Mouse (Mus musculus) heart, postnatal 0 days (tissue): ENCODE measurements around the gene Hexb. TPM values are rescaled to one million over a fixed set of nuclear protein-coding genes. Genes with fewer than 3 reads are reported as not detected.

ENCODE experiments used
- ATAC-seq: fragments of 200-750 bp; cut with Nextera tagmentation; 2 replicates; pipeline ENCODE4 v1.8.0; 2017; ENCODE audit warnings: low read depth, moderate number of reproducible peaks, moderate library complexity; ENCODE audit not compliant: insufficient read depth
- DNase-seq: peaks from one replicate; pipeline ENCODE4 v3.0.0-alpha.2; 2016; ENCODE audit warnings: low spot score
- H3K27ac ChIP-seq: fragments of 300-500 bp; sonication (generic); 2 replicates; pipeline ENCODE4 v1.5.1; 2014; ENCODE audit warnings: low read depth, mild to moderate bottlenecking
- H3K27me3 ChIP-seq: fragments of 300-500 bp; sonication (generic); 2 replicates; pipeline ENCODE4 v1.6.1; 2014; ENCODE audit warnings: low read length, mixed read lengths; ENCODE audit not compliant: control insufficient read depth, insufficient read depth
- H3K36me3 ChIP-seq: fragments of 300-500 bp; sonication (generic); replicated peaks from 2 replicates; pipeline ENCODE4 v1.6.1; 2014; ENCODE audit warnings: low read length, mixed read lengths; ENCODE audit not compliant: control insufficient read depth, insufficient read depth
- H3K4me1 ChIP-seq: fragments of 300-500 bp; sonication (generic); 2 replicates; pipeline ENCODE4 v1.6.1; 2014; ENCODE audit warnings: antibody characterized with exemption; ENCODE audit not compliant: control insufficient read depth, insufficient read depth
- H3K4me2 ChIP-seq: fragments of 300-500 bp; sonication (generic); 2 replicates; pipeline ENCODE4 v1.6.1; 2014; ENCODE audit warnings: low read depth, mild to moderate bottlenecking, low read length, moderate library complexity
- H3K4me3 ChIP-seq: fragments of 300-500 bp; sonication (generic); 2 replicates; pipeline ENCODE4 v1.5.1; 2014; ENCODE audit warnings: low read depth, low read length
- H3K9ac ChIP-seq: fragments of 300-500 bp; sonication (generic); replicated peaks from 2 replicates; pipeline ENCODE4 v1.6.1; 2014; ENCODE audit warnings: low read depth, low read length, mixed read lengths
- H3K9me3 ChIP-seq: fragments of 300-500 bp; sonication (generic); replicated peaks from 2 replicates; pipeline ENCODE4 v1.6.1; 2016; ENCODE audit warnings: low read length; ENCODE audit not compliant: control insufficient read depth
- CTCF ChIP-seq: IDR thresholded peaks from 2 replicates; pipeline ENCODE4 v1.5.1; 2016; ENCODE audit warnings: antibody characterized with exemption, control low read depth, low read depth
- EP300 ChIP-seq: IDR thresholded peaks from 2 replicates; pipeline ENCODE4 v1.6.1; 2016; ENCODE audit warnings: antibody characterized with exemption, low read depth
- WGBS: fragments of 180-500 bp; shearing (Covaris S2); extraction: QIAGEN DNeasy Blood & Tissue Kit; methylation state at CpG from one replicate; pipeline ENCODE4 v1.1.7; 2014; 5-methylcytosine and 5-hydroxymethylcytosine counted together
- polyA plus RNA-seq: library from polyadenylated mRNA; unstranded; fragments of >200 nt; fragmentation: Nextera tagmentation; extraction: Ambion mirVana; gene quantifications from 2 replicates; pipeline ENCODE4 v1.2.1, GENCODE M21; 2015
- total RNA-seq: library from RNA; depleted of rRNA; stranded (reverse); fragments of >200 nt; gene quantifications from 2 replicates; pipeline ENCODE4 v1.2.3, GENCODE M21; 2014; ENCODE audit warnings: low replicate concordance; rRNA removed

Hexb gene
- total RNA-seq (21.9 and 32.0 TPM in 2 replicates), polyA plus RNA-seq (21.4 and 26.5 TPM in 2 replicates)

GRCm38 (mm10) chr13:97197932-97198562 lies at the start of gene Hexb:
Hexb (minus strand) TSS chr13:97198357.
- TF ChIP-seq EP300 (no peak), CTCF (peak; percentile 23)
- no peaks in the 10 kb centered on the region for H3K27me3 ChIP-seq
- no peaks in the 10 kb centered on the region for H3K36me3 ChIP-seq
- DNase-seq, result peak; percentile 82
- under 1% methylated on average over 45 of the region's 45 CpGs for WGBS
- no peaks in the 10 kb centered on the region for H3K9me3 ChIP-seq
- no peaks in the 10 kb centered on the region for H3K4me1 ChIP-seq
- peak within 1 kb of the TSS; percentile 76 for H3K4me2 ChIP-seq
- peak within 1 kb of the TSS; percentile 48 for H3K9ac ChIP-seq
- H3K4me3 ChIP-seq, result peak within 1 kb of the TSS; percentile 72
- peak within 1 kb of the TSS; percentile 59 for H3K27ac ChIP-seq
- peak; percentile 95 for ATAC-seq

- no peak overlapping the region for H3K27ac ChIP-seq
- 76% methylated on average over 4 of the region's 4 CpGs for WGBS
- H3K4me1 ChIP-seq, result peaks cover 21% of the 10 kb centered on the region
- no peak overlapping the region for H3K4me2 ChIP-seq
- ATAC-seq (no peak), DNase-seq (no peak)
- peaks cover 30% of the 10 kb centered on the region for H3K36me3 ChIP-seq
- no peak for TF ChIP-seq CTCF
- no peak for TF ChIP-seq EP300
- H3K9me3 ChIP-seq, result no peaks in the 10 kb centered on the region
- H3K27me3 ChIP-seq, result peaks cover 6% of the 10 kb centered on the region; the same call in 1 of the 2 replicates
- no peak overlapping the region for H3K4me3 ChIP-seq
- no peak overlapping the region for H3K9ac ChIP-seq
Observed at GRCm38 (mm10) chr13:97247754-97248153, 49.6 kb upstream of the Hexb start.

- peaks cover 25% of the 10 kb centered on the region for H3K36me3 ChIP-seq
Observed at GRCm38 (mm10) chr13:97246217-97246616, 48.1 kb upstream of the Hexb start.

GRCm38 (mm10) chr13:97245157-97245556 lies 47.0 kb upstream of the Hexb start:
- H3K9ac ChIP-seq, result no peak overlapping the region
- TF ChIP-seq EP300, result no peak
- TF ChIP-seq CTCF, result no peak
- no peaks in the 10 kb centered on the region for H3K9me3 ChIP-seq
- peaks cover 32% of the 10 kb centered on the region for H3K4me1 ChIP-seq
- ATAC-seq (no peak), DNase-seq (no peak)
- 81% methylated on average over 12 of the region's 12 CpGs for WGBS
- H3K36me3 ChIP-seq, result peaks cover 16% of the 10 kb centered on the region
- H3K27me3 ChIP-seq, result peaks cover 7% of the 10 kb centered on the region; the same call in 1 of the 2 replicates
- no peak overlapping the region for H3K4me2 ChIP-seq
- no peak overlapping the region for H3K27ac ChIP-seq
- H3K4me3 ChIP-seq, result no peak overlapping the region

More at GRCm38 (mm10) chr13:97246217-97246616, 48.1 kb upstream of the Hexb start:
- no peak overlapping the region for H3K4me2 ChIP-seq
- no peak overlapping the region for H3K27ac ChIP-seq
- 87% methylated on average over 16 of the region's 16 CpGs for WGBS
- H3K9me3 ChIP-seq, result no peaks in the 10 kb centered on the region
- H3K9ac ChIP-seq, result no peak overlapping the region
- no peak overlapping the region for H3K4me3 ChIP-seq
- DNase-seq, result no peak
- peaks cover 7% of the 10 kb centered on the region; the same call in 1 of the 2 replicates for H3K27me3 ChIP-seq
- H3K4me1 ChIP-seq, result peaks cover 32% of the 10 kb centered on the region
- TF ChIP-seq EP300, result no peak
- no peak for TF ChIP-seq CTCF
- ATAC-seq, result no peak

GRCm38 (mm10) chr13:97244712-97245105 lies 46.6 kb upstream of the Hexb start:
- peaks cover 16% of the 10 kb centered on the region for H3K36me3 ChIP-seq
- no peak overlapping the region for H3K27ac ChIP-seq
- H3K9ac ChIP-seq, result no peak overlapping the region
- DNase-seq, result no peak
- TF ChIP-seq CTCF, result no peak
- TF ChIP-seq EP300, result no peak
- no peaks in the 10 kb centered on the region for H3K9me3 ChIP-seq
- WGBS, result 63% methylated on average over 11 of the region's 11 CpGs
- peaks cover 32% of the 10 kb centered on the region for H3K4me1 ChIP-seq
- H3K27me3 ChIP-seq, result peaks cover 7% of the 10 kb centered on the region; the same call in 1 of the 2 replicates
- H3K4me2 ChIP-seq, result peak overlapping the region; percentile 92
- ATAC-seq, result no peak
- H3K4me3 ChIP-seq, result no peak overlapping the region
